In genomic region chr14:25628448-25629099, GRCm38 (mm10) we compare ENCODE assay signal across 14 mouse cellular contexts.
DNase-seq lines count a peak whose midpoint lies in the region; ATAC-seq and TF ChIP-seq lines count a peak whose summit lies in the region.
"Had no signal": no experiment of that assay in that cellular context is flagged by ENCODE, and none has a peak within 500 bp of the region (broad histone marks: within the 10 kb centered on the region; RNA-seq: fewer than 3 reads in every experiment).

No protein-coding gene starts in this region.

- peaks cover 67% of the 10 kb centered on the region for H3K4me1 ChIP-seq in forebrain, embryonic 15.5 days
- H3K4me1 ChIP-seq in forebrain, embryonic 16.5 days (replicated peaks; ENCODE audit: control insufficient read depth, insufficient read depth, low read length), result peaks cover 30% of the 10 kb centered on the region
- H3K4me1 ChIP-seq in kidney, embryonic 15.5 days, result peaks cover 57% of the 10 kb centered on the region
- H3K4me1 ChIP-seq in kidney, embryonic 16.5 days (ENCODE audit: insufficient read depth, low read length), result peaks cover 31% of the 10 kb centered on the region
- peaks cover 2% of the 10 kb centered on the region for H3K4me1 ChIP-seq in liver, postnatal 0 days (ENCODE audit: insufficient read depth)

- 0 out of 2 replicates have a peak overlapping the region, but pooled peaks have one; percentile 3 for H3K27ac ChIP-seq in forebrain, embryonic 15.5 days (replicated peaks)
- no peak overlapping the region for H3K27ac ChIP-seq in forebrain, embryonic 16.5 days (ENCODE audit: low read length)
- H3K27ac ChIP-seq in kidney, embryonic 15.5 days, result peak overlapping the region; percentile 43; the same call in 1 of the 2 replicates
- H3K27ac ChIP-seq in kidney, embryonic 16.5 days (ENCODE audit: low read length), result no peak overlapping the region
- no peak overlapping the region for H3K27ac ChIP-seq in liver, postnatal 0 days (ENCODE audit: low read depth)
- H3K27ac ChIP-seq: macrophage; neural tube, embryonic 12.5 days had no signal

- DNase-seq in frontal cortex, postnatal 36 days (ENCODE audit: low spot score in 2 of 2), result no peak
- DNase-seq in liver, postnatal 0 days, result no peak
- DNase-seq: embryo, embryonic 11 days; layer of hippocampus, postnatal 36 days had no signal

- no peaks in the 10 kb centered on the region for H3K9me3 ChIP-seq in forebrain, embryonic 15.5 days
- H3K9me3 ChIP-seq in forebrain, embryonic 16.5 days (ENCODE audit: control insufficient read depth, low read length), result no peaks in the 10 kb centered on the region
- H3K9me3 ChIP-seq in kidney, embryonic 15.5 days (replicated peaks), result no peaks in the 10 kb centered on the region
- no peaks in the 10 kb centered on the region for H3K9me3 ChIP-seq in kidney, embryonic 16.5 days (ENCODE audit: low read length)
- H3K9me3 ChIP-seq in liver, postnatal 0 days (ENCODE audit: low read length), result no peaks in the 10 kb centered on the region
- H3K9me3 ChIP-seq: neural tube, embryonic 12.5 days had no signal

- no peak overlapping the region for H3K9ac ChIP-seq in forebrain, embryonic 15.5 days (replicated peaks)
- no peak overlapping the region for H3K9ac ChIP-seq in forebrain, embryonic 16.5 days (replicated peaks; ENCODE audit: low read depth, low read length)
- no peak overlapping the region for H3K9ac ChIP-seq in kidney, embryonic 15.5 days
- no peak overlapping the region for H3K9ac ChIP-seq in kidney, embryonic 16.5 days (replicated peaks; ENCODE audit: low read length)
- H3K9ac ChIP-seq in liver, postnatal 0 days (replicated peaks), result no peak overlapping the region
- H3K9ac ChIP-seq: neural tube, embryonic 12.5 days had no signal

- no peak for TF ChIP-seq EP300 in liver, postnatal 0 days (IDR thresholded peaks at IDR 0.05; ENCODE audit: low read depth)

- no peak overlapping the region for H3K4me2 ChIP-seq in forebrain, embryonic 15.5 days (replicated peaks)
- no peak overlapping the region for H3K4me2 ChIP-seq in forebrain, embryonic 16.5 days (ENCODE audit: low read length)
- H3K4me2 ChIP-seq in kidney, embryonic 15.5 days, result no peak overlapping the region
- no peak overlapping the region for H3K4me2 ChIP-seq in kidney, embryonic 16.5 days (replicated peaks; ENCODE audit: low read depth, low read length)
- H3K4me2 ChIP-seq in liver, postnatal 0 days (ENCODE audit: low read depth, low read length), result no peak overlapping the region
- H3K4me2 ChIP-seq: liver, embryonic 11.5 days; neural tube, embryonic 12.5 days had no signal

- no peak for TF ChIP-seq CTCF in liver, postnatal 0 days (IDR thresholded peaks at IDR 0.05; ENCODE audit: low read depth)

- WGBS in forebrain, embryonic 15.5 days, result 89% methylated on average over 5 of the region's 5 CpGs
- 90% methylated on average over 5 of the region's 5 CpGs for WGBS in forebrain, embryonic 16.5 days
- 69% methylated on average over 5 of the region's 5 CpGs for whole genome bisulfite sequencing in kidney, embryonic 15.5 days
- 75% methylated on average over 5 of the region's 5 CpGs for WGBS in kidney, embryonic 16.5 days
- WGBS in liver, postnatal 0 days (ENCODE audit: insufficient replicate concordance), result 58% methylated on average over 5 of the region's 5 CpGs

- ATAC-seq in forebrain, embryonic 15.5 days (replicated peaks), result no peak
- ATAC-seq in forebrain, embryonic 16.5 days, result no peak
- no peak for ATAC-seq in kidney, embryonic 15.5 days (replicated peaks; ENCODE audit: low FRiP score)
- no peak for ATAC-seq in kidney, embryonic 16.5 days (ENCODE audit: low FRiP score, low TSS enrichment)
- peak; percentile 63 for ATAC-seq in activated CD4-positive, CD25-positive, alpha-beta regulatory T cell, adult 4 months
- ATAC-seq in inflammation-experienced regulatory T-cells, adult 6 months, result peak; percentile 47
- no peak; the same call in 1 of the 2 replicates for ATAC-seq in liver, postnatal 0 days
- ATAC-seq: forebrain, embryonic 14.5 days had no signal

- H3K27me3 ChIP-seq in forebrain, embryonic 15.5 days, result no peaks in the 10 kb centered on the region
- H3K27me3 ChIP-seq in forebrain, embryonic 16.5 days (replicated peaks; ENCODE audit: control insufficient read depth, insufficient read depth, low read length), result no peaks in the 10 kb centered on the region
- H3K27me3 ChIP-seq in kidney, embryonic 15.5 days, result no peaks in the 10 kb centered on the region
- H3K27me3 ChIP-seq in kidney, embryonic 16.5 days (ENCODE audit: insufficient read depth, low read length), result no peaks in the 10 kb centered on the region
- no peaks in the 10 kb centered on the region for H3K27me3 ChIP-seq in liver, postnatal 0 days (ENCODE audit: insufficient read depth, low read length)
- H3K27me3 ChIP-seq: neural tube, embryonic 12.5 days had no signal

- peaks cover 14% of the 10 kb centered on the region; the same call in 1 of the 2 replicates for H3K36me3 ChIP-seq in forebrain, embryonic 15.5 days
- H3K36me3 ChIP-seq in forebrain, embryonic 16.5 days (ENCODE audit: control insufficient read depth, insufficient read depth), result no peaks in the 10 kb centered on the region
- H3K36me3 ChIP-seq in kidney, embryonic 15.5 days, result peaks cover 36% of the 10 kb centered on the region
- H3K36me3 ChIP-seq in kidney, embryonic 16.5 days (ENCODE audit: insufficient read depth, low read length), result peaks cover 11% of the 10 kb centered on the region
- peaks cover 17% of the 10 kb centered on the region for H3K36me3 ChIP-seq in liver, postnatal 0 days (replicated peaks; ENCODE audit: insufficient read depth, low read length)

- no peak overlapping the region for H3K4me3 ChIP-seq in forebrain, embryonic 15.5 days
- H3K4me3 ChIP-seq in forebrain, embryonic 16.5 days (replicated peaks; ENCODE audit: low read length), result no peak overlapping the region
- no peak overlapping the region for H3K4me3 ChIP-seq in kidney, embryonic 15.5 days (replicated peaks)
- no peak overlapping the region for H3K4me3 ChIP-seq in kidney, embryonic 16.5 days (ENCODE audit: low read length)
- H3K4me3 ChIP-seq in liver, postnatal 0 days (ENCODE audit: low read depth, low read length), result no peak overlapping the region
- H3K4me3 ChIP-seq: neural tube, embryonic 12.5 days had no signal

Comparison
In these comparisons a context has a peak if more than half of its experiments do, and no peak if none do; other contexts are left out.
1. H3K27ac ChIP-seq: peak in forebrain, embryonic 15.5 days (single experiment) and kidney, embryonic 15.5 days (single experiment); none in forebrain, embryonic 16.5 days (single experiment), kidney, embryonic 16.5 days (single experiment) and liver, postnatal 0 days (single experiment).
2. ATAC-seq: peak in activated CD4-positive, CD25-positive, alpha-beta regulatory T cell, adult 4 months (single experiment) and inflammation-experienced regulatory T-cells, adult 6 months (single experiment); none in forebrain, embryonic 15.5 days (single experiment), forebrain, embryonic 16.5 days (single experiment), kidney, embryonic 15.5 days (single experiment), kidney, embryonic 16.5 days (single experiment) and liver, postnatal 0 days (single experiment).